Mouse (Mus musculus) c-Kit-negative CD71-positive TER-119-positive erythroid progenitor cells, embryonic 14.5 days (primary cell): ENCODE measurements around the gene D6Ertd527e.
A peak's percentile ranks its signal among the peaks of the same experiment; 100 is the strongest.
"Not testable (repeated sequence)": the region's sequence is repeated elsewhere in the genome, so short reads cannot be mapped to it uniquely, and the experiment has no call there.

Experiments
- DNase-seq: peaks from one replicate; pipeline ENCODE4 v3.0.0-alpha.2; 2013; ENCODE audit warnings: low read depth, low spot score

D6Ertd527e gene

DNA sequence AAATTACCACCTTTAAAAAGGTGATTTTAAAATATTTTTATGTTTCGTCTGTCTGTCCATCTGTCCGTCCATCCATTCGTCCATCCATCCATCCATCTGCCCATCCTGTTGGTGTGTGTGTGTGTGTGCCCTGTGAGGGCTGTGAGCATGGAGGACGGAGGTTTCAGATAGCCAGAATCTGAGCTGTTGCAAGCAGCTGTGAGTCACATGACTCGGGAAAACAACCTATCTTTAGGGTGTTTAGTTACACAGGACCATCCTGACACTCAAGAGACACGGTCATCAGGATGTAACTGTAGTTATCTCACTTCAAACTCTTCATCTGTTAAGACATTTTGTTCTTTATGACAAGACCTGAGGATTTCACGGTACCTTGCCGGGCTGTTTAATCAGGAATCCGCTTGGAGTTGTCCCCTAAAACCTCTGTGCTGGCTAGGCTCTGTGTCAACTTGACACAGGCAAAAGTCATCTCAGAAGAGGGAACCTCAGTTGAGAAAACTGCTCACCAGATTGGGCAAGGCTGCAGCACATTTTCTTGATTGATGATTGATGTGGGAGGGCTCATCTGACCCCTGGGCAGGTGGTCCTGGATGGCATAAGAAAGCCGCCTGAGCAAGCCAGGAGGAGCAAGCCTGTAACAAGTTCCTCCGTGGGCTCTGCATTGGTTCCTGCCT, at the start of gene D6Ertd527e:
D6Ertd527e (plus strand) TSS at position 624 of the 674 bp plus-strand sequence.
- no peak for DNase-seq

DNA sequence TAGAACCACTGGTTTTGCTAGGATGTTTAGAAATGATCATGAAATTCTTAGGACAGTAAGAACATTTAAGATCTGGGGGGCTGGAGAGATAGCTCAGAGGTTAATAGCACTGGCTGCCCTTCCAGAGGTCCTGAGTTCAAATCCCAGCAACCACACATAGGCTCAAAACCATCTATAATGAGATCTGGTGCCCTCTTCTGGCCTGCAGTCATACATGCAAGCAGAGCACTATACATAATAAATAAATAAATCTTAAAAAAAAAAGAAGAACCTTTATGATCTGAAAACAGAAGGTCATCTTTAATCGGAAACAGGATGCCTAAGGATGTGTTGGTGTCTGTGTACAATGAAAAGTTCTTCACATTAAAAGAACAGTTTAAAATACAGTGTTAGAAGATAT, 44.8 kb upstream of the D6Ertd527e start:
- no peak for DNase-seq

DNA sequence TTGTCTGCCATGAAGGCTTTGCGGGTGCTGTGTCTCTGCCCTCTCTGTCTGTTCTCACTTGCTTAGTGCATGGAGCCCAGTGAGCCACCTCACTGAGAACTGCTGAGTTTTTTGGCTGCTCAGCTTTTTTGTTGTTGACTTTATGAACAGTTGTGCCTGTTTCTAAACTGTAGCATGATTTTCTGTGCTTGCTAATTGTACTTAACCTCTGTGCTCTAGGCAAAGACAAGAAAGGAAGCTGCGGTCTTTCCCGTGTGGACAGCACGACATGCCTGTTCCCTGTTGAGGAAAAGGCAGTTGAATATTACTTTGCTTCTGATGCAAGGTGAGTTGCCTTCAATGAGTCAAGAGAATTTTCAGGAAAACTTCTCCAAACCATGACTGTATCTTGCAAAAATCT, 41.0 kb upstream of the D6Ertd527e start:
- no peak for DNase-seq

DNA sequence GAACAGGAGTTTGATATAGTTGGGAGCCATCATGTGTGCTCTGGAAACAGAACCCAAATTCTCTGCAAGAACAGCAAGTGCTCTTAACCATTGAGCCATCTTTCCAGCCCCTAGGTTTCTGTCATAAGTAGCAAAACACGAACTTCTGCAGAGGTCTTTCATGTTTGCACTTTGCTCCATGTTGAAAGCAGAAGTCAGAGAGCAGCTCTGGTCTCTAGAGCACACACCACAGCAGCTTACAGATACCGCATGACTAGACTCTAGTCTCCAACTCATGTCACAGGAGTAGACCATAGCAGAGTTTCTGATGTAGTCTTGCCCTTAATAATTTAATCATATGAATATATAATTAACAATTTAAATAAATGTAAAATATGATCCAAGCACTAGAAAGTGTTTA, 36.3 kb upstream of the D6Ertd527e start:
- DNase-seq = no peak

DNA sequence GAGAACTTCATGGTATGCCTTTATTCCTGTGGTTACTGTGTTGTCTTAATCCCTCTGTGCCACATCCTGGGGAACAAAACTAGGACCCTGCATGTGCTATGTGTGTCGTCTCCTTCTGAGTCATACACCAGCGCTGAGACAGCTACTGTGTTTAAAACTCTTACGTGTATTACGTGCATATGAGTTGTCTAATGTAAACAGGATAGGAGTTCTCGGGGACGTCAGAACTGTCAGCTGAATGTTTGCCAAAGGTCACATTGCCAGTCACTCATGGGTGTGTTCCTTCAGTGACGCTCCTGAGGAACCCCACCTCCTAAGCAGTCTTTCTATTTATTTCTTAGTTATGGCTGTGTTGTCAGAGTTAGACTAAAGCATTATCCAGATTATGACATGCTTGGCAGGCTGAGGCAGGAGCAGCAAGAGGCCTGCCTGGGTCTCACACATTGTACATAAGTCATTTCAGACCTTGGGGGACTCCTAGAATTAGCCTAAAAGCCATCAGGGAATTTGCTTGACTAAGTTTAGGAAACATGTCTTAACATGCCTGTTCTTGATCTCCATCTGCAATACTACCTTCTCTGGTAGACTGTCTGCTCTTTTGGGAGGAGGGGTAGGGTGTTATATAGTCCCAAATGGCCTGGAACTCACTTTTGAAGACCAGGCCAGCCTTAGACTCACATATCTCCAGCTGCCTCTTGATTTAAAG, 35.2 kb upstream of the D6Ertd527e start:
- no peak for DNase-seq

DNA sequence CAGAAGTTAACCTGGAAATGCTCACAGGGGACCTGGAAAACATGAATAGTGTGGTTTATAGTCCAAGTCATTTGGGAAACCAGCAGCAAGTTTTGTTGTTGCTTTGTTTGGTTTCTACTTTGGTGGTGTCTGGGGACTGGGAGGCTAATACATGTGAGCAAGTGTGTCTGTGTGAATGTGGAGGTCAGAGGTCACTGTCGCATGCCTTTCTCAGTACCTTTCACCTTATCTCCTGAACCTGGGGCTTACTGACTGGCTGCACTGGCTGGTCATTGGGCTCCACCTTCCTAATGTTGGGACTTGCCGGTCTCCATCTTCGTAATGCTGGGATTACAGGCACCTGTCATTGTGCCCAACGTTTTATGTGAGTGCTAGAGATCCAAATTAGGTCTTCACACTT, 33.9 kb upstream of the D6Ertd527e start:
- DNase-seq = no peak

DNA sequence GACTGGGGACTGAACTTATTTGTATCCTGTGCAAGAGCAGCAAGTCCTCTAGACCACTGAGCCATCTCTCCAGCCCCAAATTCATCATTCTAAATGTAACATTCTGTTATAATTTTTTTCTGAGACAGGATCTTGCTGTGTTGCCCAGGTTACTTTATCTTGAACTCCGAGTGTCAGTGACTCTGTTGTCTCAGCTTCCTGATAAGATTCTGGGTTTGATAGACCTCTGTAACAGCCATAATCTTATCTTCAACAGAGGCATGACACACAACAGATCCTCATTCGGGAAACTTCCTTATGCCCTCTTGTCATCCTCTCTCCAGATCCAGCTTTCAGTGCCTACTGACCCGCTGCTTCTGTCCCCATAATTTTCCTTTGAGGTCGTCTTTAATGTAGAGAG, 31.8 kb upstream of the D6Ertd527e start:
- no peak for DNase-seq

DNA sequence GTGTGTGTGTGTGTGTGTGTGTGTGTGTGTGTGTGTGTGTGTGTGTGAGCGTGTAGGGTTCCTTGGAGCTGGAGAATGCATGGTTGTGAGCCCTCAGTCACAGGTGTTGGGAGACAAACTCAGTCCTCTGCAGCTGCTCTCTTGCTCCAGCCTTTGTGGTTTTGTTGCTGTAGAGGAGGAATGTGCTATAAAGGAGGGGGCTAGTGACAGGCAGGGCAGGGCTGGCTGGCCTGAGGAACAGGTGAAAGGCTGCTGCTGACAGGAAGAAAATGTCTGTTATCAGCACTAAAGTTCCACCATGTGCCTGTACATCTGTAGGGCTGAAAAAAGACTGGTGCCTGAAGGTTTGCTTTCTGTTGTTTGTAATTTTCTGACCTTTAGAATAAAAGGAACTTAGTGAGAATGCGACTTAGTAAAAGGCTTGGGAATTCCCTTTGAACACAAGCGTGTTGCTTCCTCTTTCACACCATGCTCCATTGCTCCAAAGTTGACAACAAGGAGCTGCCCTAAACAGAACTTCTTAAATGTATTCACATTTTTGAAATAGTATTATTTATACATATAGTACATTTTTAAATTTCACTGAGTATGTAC, 29.4 kb upstream of the D6Ertd527e start:
- no peak for DNase-seq

DNA sequence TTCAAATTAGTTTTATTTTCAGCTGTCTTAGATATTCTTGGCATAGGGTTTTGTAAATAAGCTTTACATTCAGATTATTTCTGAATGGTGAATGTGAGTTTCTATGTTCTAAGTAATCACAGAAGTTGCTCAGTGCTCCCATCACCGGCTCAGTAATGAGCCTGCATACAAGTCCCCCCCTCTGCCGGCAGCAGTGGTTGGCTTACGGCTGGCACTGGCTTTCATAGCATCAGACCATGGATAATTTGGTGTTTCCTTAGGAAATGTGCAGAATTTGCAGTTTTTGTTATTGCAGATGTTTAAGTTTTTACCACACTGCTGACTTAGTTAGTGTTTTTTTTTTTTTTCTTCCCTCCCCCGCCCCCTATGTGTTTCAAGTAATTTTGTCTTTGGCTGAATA, 25.1 kb upstream of the D6Ertd527e start:
- no peak for DNase-seq

DNA sequence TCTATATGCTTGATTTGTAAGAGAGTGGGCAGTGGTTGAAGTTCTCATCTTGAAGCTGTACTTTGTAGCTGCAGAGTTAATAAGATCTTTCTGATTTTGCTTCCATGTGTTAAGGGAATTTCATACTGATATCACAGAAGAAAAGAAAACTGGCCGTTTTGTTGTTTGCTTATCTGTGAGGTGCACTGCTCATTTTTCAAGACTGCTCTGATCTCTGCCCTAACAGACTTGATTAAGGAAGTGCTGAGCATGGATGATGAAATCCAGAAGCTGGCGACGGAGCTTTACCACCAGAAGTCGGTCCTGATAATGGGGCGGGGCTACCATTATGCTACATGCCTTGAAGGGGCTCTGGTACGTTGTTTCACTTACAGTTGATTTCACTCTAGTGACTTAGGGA, 19.5 kb upstream of the D6Ertd527e start:
- DNase-seq = no peak

DNA sequence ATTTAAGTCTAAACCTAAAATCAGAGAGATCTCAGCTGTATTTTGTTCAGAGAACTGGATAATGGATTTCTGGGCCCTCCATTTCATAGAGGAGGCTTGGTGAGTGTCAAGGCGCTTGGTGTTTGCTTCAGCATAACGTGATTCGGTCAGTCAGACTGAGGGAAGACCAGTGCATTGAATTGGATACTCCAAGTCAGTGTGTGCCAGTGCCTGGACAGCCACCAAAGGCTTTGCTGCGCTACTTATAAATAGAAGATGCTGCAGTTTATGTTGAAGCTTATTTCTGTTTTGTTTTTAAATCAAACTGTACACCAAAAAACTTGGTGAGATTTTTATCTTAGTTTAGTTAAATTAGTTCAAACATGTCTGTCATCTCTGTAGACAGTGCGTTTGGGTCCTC, 16.2 kb upstream of the D6Ertd527e start:
- DNase-seq = no peak

DNA sequence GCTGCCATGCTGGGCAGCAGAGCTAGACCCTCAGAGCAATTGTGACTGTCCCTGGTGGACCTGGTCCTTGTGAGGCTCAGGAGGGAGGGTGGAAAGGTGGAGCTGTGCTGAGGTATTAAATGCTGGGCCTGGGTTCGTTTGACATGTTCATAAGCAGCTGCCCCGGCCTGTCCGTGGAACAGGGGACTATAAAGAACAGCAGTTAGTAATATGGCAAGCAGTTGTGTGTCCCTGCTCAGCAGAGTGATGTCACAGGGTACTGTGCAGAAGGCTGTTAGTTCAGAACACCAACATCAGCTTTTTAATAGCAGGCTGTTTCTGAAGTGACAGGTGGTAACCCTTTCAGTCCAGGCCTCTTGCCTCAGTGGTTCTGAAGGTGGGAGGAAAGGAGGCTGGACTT, 13.7 kb upstream of the D6Ertd527e start:
- DNase-seq = no peak

DNA sequence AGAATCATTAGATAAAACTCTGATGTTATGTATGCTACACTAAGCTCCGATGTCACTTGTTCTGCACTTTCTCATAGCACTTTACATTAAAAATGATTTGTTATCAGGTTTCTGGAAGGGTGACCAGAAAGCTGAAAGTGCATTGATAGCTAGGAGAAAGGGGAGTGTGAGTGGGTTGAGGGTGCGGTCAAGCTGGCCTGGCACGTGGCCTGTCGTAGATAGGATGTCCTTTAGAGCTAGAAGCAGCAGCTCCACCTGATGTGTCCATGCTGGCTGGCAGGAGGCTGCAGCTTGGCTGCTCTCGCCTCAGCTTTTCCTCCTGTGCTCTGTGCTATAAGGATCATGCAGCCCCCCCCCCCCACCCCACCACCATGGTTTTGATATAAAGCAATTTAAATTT, 12.1 kb upstream of the D6Ertd527e start:
- DNase-seq = no peak

DNA sequence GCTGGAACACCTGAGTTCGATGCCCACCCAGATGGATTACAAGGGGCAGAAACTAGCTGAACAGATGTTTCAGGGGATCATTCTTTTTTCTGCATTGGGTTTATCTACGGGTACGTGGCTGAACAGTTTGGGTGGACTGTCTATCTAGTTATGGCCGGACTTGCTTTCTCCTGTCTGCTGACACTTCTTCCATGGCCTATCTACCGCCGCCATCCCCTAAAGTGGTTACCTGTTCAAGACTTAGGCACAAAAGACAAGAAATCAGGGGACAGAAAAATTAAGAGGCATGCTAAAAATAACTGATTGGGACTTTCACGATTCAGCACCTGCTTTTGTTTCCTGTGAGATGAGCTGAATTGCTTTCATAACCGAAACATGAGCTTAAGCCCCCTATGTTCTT, 10.9 kb upstream of the D6Ertd527e start:
- DNase-seq = not testable (repeated sequence)

DNA sequence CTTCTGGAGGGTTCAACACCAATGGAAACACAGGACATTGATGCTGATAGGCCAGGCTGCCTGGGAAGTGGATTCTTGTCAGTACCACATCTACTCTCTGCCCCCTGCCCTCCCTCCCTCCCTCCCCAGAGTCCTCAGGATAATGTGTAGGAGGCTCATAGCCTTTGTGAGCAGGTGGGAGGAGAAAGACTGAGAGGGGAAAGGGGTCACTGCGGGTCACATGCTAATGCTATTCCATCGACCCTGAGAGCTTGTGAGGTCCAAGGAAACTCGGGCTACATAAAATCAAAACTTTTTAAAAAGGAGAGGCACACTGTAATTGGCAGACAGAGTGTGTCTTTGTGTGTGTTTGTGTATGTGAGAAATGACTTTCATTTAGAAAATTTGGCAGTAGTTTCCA, 5.3 kb upstream of the D6Ertd527e start:
- no peak for DNase-seq

DNA sequence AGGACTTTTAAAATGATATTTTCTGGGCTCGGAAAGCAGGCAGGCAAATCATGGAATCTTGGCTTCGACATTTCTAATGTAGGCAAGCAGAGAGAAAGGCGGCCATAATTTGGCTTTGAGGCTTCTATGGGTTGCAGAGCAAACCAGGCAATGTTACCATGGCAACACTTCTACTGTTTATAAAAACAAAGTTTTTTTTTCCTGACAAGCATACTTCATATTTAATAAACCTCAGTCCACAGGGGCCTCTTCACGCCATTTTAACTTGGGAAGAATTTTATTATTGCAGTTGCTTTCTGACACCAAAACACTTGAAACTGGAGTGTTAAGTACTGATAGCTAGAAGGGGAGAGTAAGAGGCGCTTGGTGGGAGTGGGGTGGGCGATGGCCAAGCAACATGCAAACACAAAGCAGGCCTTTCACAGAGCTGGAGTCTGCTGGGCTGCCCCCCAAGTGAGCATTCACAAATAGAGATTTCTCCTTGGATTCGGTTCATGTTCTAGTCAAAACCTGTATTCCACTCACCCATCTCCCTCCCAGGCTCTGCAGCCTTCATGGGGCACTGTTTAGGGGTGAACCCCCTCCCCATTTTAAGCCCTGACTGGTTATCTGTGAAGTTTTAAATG, 4.8 kb upstream of the D6Ertd527e start:
- DNase-seq = no peak

DNA sequence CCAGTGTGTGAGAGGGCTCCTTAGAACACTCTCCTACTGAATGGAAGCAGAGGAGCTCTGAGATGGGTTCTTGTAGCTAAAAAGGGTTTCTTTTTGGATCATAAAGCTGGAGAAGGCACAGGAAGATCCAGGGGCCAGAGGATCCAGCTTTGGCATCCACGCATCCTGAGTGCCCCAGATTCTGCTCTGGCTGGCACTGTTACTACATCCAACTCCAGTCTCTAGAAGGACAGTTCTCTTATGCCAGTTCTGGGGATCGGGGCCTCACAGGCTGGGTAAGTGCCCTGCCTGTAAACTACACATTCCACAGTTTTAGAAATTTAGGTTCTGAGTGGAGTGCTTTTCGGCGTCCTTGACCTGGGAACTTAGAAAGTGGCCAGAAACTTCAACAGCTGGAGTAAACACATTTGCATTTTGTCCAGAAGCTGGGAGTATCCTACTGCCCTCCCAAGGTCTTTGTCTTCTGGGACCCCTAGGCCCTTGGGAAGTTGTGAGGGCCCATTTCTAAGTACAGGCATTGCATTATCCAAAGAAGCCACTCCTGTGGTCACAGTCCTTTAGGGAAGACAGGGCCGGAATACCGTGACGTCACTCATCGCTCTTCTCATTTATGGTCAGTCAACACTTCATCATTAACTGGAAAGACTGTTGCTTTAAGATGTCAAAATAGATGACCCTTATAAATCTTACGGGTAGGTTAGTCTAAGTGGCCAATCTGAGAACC, 4.1 kb upstream of the D6Ertd527e start:
- DNase-seq = no peak

DNA sequence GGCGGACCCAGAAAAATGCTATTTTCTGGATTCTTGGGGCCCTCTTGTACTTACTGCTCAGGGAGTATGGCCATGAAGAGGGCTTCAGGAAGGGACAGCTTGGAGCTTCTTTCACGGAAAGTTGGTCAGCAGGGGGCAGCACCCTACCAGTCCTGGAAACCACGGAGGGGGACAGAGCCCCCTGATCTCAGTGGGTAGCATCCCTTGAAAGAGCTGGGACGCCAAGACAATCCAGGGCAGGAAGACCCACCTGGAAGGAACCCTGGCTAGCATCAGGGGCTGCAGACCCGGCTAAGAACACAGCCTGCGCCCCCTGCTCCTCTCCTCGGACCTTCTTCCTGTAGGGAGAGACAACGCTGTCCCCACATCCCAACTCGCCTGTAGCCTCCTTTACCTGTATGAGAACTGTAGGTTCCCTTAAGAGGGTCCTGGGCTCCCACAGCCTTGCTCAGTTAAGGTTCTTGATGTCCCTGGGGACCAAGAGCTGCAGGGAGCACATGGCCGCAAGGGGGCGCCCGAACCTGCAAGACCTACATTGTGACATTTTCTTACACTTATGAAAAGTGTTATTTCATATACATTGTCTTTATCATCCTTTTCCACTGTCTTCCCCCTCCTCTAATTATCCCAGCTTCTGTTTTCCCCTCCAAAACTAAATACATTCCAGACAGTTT, 3.1 kb upstream of the D6Ertd527e start:
- peak; percentile 65 for DNase-seq

DNA sequence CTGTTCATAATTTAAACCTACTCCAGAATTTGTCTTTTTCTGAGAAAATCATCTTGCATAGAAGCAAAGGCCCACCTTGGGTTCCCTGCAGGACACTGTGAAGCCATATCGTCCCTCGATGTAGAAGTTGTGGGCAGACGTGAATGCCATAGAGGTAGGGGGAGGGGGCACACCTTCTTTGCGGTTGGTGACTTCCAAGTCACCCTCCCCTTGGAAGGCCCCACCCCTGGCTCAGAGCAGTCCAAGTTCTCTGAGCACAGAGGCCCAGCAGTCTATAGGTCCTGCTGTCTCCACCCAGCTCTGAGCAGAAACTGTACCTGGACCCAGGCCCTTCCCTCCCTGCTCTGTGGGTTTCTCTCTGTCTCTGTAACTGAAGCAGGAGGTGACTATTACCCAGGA, 2.6 kb upstream of the D6Ertd527e start:
- DNase-seq = peak; percentile 15

DNA sequence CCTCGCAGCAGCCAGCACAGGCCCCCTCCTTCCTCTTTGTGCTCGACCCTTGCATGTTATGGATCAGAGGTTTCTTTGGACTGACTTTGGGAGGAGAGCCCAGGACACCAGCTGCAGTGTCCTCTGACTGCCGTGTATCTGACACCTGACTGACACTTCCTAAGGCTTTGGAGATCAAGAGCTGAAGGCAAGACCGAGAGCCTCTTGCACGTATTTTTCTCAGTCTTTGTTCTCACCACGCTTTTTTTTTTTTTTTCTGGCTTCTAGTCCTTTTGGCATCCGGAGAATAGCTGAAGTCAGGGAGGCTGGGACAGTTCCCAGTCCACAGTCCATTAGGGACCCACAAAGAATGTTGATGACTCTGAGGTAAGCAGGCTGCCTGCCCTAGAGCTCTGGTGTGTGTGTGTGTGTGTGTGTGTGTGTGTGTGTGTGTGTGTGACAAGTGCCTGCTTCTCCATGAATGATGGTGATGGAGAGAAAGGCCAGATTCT, 2.1 kb upstream of the D6Ertd527e start:
- no peak for DNase-seq

DNA sequence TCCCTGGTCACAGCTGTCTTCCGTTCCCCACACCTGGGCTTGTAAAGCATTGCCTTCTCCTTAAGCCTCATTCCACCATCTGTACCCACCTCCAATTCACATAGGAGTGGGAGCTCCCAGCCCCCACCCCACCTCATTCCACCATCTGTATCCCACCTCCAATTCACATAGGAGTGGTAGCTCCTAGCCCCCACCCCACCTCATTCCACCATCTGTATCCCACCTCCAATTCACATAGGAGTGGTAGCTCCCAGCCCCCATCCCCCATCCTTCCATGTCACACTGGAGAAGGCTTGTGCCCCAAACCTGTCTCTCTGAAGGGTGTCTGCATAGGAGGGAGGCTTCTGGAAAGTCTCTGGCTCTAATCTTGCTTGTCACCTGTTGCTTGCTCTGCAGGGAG, 1.2 kb upstream of the D6Ertd527e start:
- DNase-seq = no peak
